Mouse (Mus musculus) liver, embryonic 11.5 days (tissue): ENCODE measurements at regions not wholly inside any gene's neighbourhood (a gene's known extent, or its start where the extent isn't known, plus 50 kb on each side); places are given as distances from the start of the nearest gene placed in this dataset.

ENCODE experiments used
- ATAC-seq: fragments of 200-750 bp; cut with Nextera tagmentation; replicated peaks from 2 replicates; pipeline ENCODE4 v1.8.0; 2017; ENCODE audit warnings: moderate number of reproducible peaks, mild to moderate bottlenecking, moderate TSS enrichment, moderate library complexity; ENCODE audit not compliant: low FRiP score
- DNase-seq: peaks from one replicate; pipeline ENCODE4 v3.0.0-alpha.2; 2017; ENCODE audit warnings: low spot score
- H3K27ac ChIP-seq: fragments of 300-500 bp; sonication (generic); 2 replicates; pipeline ENCODE4 v1.5.1; 2014; ENCODE audit warnings: mild to moderate bottlenecking, low read depth, low read length, control low read depth
- H3K27me3 ChIP-seq: fragments of 300-500 bp; sonication (generic); replicated peaks from 2 replicates; pipeline ENCODE4 v1.6.1; 2014; ENCODE audit warnings: low read length, mixed read lengths; ENCODE audit not compliant: control insufficient read depth, insufficient read depth
- H3K36me3 ChIP-seq: fragments of 300-500 bp; sonication (generic); 2 replicates; pipeline ENCODE4 v1.6.1; 2014; ENCODE audit warnings: mild to moderate bottlenecking, low read length, moderate library complexity, mixed read lengths; ENCODE audit not compliant: control insufficient read depth, insufficient read depth
- H3K4me1 ChIP-seq: fragments of 300-500 bp; sonication (generic); replicated peaks from 2 replicates; pipeline ENCODE4 v1.6.1; 2014; ENCODE audit warnings: low read length, mixed read lengths; ENCODE audit not compliant: control insufficient read depth, insufficient read depth
- H3K4me2 ChIP-seq: fragments of 300-500 bp; sonication (generic); 2 replicates; pipeline ENCODE4 v1.6.1; 2014; ENCODE audit warnings: mild to moderate bottlenecking, control low read depth, moderate library complexity
- H3K4me3 ChIP-seq: fragments of 300-500 bp; sonication (generic); 2 replicates; pipeline ENCODE4 v1.5.1; 2014; ENCODE audit warnings: low read depth, low read length, control low read depth
- H3K9ac ChIP-seq: fragments of 300-500 bp; sonication (generic); 2 replicates; pipeline ENCODE4 v1.6.1; 2014; ENCODE audit warnings: low read depth, low read length, control low read depth
- H3K9me3 ChIP-seq: fragments of 300-500 bp; sonication (generic); 2 replicates; pipeline ENCODE4 v1.6.1; 2016; ENCODE audit warnings: low read length, inconsistent platforms, mixed read lengths; ENCODE audit not compliant: control insufficient read depth
- whole genome bisulfite sequencing: fragments of 180-500 bp; shearing (Covaris S2); extraction: QIAGEN DNeasy Blood & Tissue Kit; methylation state at CpG from one replicate; pipeline ENCODE4 v1.1.7; 2014; 5-methylcytosine and 5-hydroxymethylcytosine counted together

DNA sequence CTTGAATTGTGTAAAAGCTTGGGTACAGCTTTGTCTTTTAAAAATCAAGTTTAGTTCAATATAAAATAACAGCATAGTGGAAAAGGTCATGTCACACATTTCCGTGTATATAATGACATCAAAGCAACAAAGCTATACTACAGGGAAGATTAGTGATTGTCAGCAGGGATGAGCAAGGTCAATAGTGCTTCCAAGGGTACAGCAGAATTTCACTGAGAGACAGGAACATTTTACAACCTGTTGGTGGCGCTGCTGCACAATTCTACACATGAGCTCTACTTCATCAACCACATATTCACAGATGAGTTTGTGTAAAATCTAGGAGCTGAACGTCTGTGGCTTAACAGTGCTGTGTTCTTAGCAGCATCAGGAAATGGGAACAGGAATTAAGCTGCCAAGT is 74.3 kb upstream of the A2m start:
- Histone ChIP-seq H3K36me3 (no peaks in the 10 kb centered on the region), H3K9ac (no peak overlapping the region), H3K4me3 (no peak overlapping the region), H3K4me1 (no peaks in the 10 kb centered on the region), H3K4me2 (no peak overlapping the region), H3K27ac (no peak overlapping the region), H3K9me3 (no peaks in the 10 kb centered on the region), H3K27me3 (no peaks in the 10 kb centered on the region)
- 9% methylated on average over 3 of the region's 3 CpGs for WGBS
- ATAC-seq: no peak; the same call in 1 of the 2 replicates
- DNase-seq: no peak

DNA sequence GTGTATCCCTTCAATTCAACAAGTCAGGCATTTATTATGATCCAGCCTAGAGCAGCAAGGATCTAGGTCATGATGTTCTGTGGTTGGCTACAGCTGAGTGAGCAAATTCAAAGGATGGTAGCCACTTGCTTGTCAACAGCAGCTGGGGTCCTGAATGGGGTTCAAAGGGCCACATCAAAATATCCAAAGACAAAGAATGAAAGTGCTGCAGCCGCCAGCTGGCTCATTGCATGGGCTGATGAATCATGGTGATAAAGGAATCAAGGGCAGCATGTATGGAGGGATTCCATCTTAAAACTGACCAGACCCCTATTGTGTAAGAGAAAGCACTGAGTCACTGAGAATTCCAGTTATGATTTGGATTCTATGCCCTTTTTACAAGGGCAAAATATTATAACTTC is 74.8 kb upstream of the A2m start:
- Histone ChIP-seq H3K27ac (no peak overlapping the region), H3K9ac (no peak overlapping the region), H3K4me1 (no peaks in the 10 kb centered on the region), H3K27me3 (no peaks in the 10 kb centered on the region), H3K9me3 (no peaks in the 10 kb centered on the region), H3K4me3 (no peak overlapping the region), H3K36me3 (no peaks in the 10 kb centered on the region), H3K4me2 (no peak overlapping the region)
- WGBS: 67% methylated on average over 1 of the region's 1 CpGs
- DNase-seq (no peak), ATAC-seq (no peak)

DNA sequence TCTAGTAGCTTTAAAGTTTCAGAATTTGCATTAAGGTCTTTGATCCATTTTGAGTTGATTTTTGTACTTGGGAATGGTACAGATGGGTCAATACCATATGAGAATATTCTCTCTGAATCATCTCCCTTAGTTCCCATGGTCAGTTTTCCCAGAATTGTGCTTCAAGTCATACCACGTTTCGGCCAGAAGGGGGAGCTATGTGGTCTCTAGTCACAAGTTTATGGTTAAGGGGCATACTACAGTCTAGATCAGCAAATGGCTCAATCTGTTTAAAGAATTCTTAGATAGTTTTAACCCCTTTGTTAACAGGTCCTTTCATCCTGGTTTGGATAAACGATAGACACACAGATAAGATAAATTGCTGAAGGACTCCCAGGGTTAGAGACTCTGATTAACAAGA is 78.7 kb upstream of the A2m start:
- 7% methylated on average over 3 of the region's 3 CpGs for WGBS
- Histone ChIP-seq H3K27me3 (no peaks in the 10 kb centered on the region), H3K9me3 (no peaks in the 10 kb centered on the region), H3K4me2 (no peak overlapping the region), H3K27ac (no peak overlapping the region), H3K4me1 (no peaks in the 10 kb centered on the region), H3K4me3 (no peak overlapping the region), H3K9ac (no peak overlapping the region), H3K36me3 (no peaks in the 10 kb centered on the region)
- ATAC-seq: no peak
- DNase-seq: no peak

DNA sequence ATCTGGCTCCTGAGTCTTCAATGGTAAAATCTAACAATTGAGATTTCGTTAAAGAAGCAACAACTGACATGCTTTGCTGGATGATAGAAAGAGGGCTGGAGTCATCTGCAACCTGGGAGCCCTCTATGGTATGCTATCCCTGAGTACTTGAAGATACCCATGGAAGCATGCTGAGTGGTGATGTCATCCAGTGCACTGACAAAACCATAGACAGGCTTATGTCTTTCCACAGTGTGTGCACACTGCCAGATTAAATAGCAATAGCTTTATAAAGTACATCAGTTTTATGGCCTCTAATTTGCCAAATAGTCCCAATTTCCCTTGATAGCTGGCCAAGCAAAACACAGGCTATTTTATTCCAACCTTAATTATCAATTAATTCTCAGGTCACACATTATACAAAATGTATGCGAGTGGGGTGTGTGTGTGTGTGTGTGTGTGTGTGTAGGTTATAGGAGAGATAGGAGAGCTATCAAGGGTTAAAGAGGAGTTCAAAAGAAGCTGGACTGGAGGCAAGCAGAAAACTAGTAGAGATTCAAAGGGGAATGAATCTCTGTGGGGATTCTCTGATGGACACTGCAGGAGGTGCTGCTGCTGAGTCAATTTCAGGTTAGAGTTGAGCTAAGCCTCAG is 80.1 kb upstream of the Iqsec3 start:
- Histone ChIP-seq H3K27me3 (no peaks in the 10 kb centered on the region), H3K4me3 (no peak overlapping the region), H3K9me3 (no peaks in the 10 kb centered on the region), H3K36me3 (no peaks in the 10 kb centered on the region), H3K4me1 (no peaks in the 10 kb centered on the region), H3K4me2 (no peak overlapping the region), H3K9ac (no peak overlapping the region), H3K27ac (no peak overlapping the region)
- ATAC-seq (no peak), DNase-seq (no peak)
- 72% methylated on average over 2 of the region's 2 CpGs for WGBS

DNA sequence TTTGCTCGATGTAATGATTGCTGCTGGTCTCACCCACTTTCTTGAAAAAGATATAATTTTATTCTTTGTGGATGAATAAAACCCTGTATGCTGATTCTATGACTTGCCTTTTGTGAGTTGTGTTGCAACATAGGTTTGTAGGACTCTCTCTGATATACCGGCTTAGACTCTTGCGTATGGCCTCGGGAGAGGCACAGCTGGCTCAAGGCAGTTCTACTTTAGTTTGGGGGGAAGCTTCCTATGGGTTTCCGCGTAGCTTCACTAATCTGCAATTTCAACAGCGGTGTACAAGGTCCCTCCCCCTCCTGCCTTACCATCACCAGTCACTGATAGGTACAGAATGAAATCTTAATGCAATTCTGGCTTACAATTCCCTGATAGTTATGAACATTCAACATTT is 60.0 kb upstream of the Iqsec3 start:
- no peak overlapping the region for H3K27ac ChIP-seq
- H3K27me3 ChIP-seq: no peaks in the 10 kb centered on the region
- H3K36me3 ChIP-seq: no peaks in the 10 kb centered on the region
- no peaks in the 10 kb centered on the region for H3K4me1 ChIP-seq
- H3K9me3 ChIP-seq: no peaks in the 10 kb centered on the region
- no peak overlapping the region for H3K4me2 ChIP-seq
- 73% methylated on average over 7 of the region's 7 CpGs for WGBS
- DNase-seq (no peak), ATAC-seq (no peak)
- H3K4me3 ChIP-seq: no peak overlapping the region
- no peak overlapping the region for H3K9ac ChIP-seq

DNA sequence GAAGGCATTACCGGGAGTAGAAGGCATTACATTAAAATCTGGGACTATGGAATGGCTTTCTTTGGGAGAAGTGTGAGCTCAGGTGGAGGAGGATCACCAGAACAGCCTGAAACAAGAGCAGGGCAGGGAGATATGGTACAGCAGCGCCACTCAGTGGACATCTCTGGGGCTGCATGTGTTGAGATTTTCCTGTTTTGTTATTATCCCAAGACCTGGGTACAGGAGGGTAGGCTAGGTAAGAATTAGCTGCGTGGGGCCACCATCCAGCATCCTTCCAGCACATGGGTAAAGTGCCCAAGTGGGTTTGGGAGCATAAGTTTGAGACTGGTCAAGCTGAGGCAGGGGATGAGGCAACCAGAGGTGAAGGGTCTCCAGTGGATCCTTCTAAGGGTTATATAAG is 59.4 kb upstream of the Iqsec3 start:
- DNase-seq: peak; percentile 64
- no peaks in the 10 kb centered on the region for H3K9me3 ChIP-seq
- no peaks in the 10 kb centered on the region for H3K27me3 ChIP-seq
- H3K4me3 ChIP-seq: no peak overlapping the region
- no peaks in the 10 kb centered on the region for H3K36me3 ChIP-seq
- no peak overlapping the region for H3K27ac ChIP-seq
- 4% methylated on average over 3 of the region's 3 CpGs for WGBS
- H3K4me2 ChIP-seq: no peak overlapping the region
- no peak for ATAC-seq
- no peak overlapping the region for H3K9ac ChIP-seq
- H3K4me1 ChIP-seq: no peaks in the 10 kb centered on the region

DNA sequence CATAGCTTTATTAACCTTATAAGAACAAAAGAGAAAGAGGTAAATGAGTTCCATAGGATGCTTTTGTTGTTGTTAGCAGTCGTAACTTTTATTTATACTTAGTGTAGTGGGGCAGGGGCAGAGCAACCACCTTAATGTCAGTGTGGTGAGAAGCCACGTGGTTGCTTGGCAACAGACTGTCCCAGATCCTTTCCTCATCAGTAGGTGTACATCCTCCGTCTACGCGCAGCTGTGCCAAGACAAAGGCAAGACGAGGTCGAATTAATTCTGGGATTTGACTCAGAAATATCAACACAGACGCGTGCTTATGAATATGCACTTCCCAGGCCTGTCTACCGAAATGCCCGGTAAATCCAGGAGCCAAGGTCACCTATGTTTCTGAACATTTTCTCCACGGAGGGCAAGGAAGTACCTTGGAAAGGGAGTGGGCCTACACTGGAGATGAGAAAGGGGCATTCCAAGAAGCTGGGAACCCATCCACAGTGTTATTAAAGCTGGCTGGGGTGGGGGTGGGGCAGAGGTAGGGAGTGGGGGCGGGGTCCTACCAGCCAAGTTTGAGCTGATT is 58.4 kb upstream of the Iqsec3 start:
- WGBS: 73% methylated on average over 13 of the region's 13 CpGs
- Histone ChIP-seq H3K9ac (no peak overlapping the region), H3K27ac (no peak overlapping the region), H3K36me3 (no peaks in the 10 kb centered on the region), H3K27me3 (no peaks in the 10 kb centered on the region), H3K9me3 (no peaks in the 10 kb centered on the region), H3K4me2 (no peak overlapping the region), H3K4me1 (no peaks in the 10 kb centered on the region), H3K4me3 (no peak overlapping the region)
- no peak for ATAC-seq
- no peak for DNase-seq

DNA sequence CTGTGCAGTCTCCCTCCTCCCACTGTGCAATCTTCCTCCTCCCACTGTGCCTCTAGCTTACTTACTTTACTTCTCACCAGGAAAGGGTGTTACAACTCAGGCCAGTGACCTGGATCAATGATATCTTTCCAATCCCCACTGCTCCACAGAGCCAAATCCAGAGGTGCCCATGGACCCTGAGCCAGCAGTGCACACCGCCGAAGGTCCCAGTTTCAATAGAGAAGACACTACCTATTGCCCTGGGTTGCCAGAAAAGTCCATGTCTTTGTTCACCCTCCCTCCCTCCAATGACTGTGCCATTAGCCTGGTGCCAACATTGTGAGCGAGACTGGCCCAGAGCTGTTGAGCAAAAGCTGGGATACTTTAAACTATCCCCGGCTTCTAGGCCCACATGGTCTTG is 53.8 kb upstream of the Iqsec3 start:
- Histone ChIP-seq H3K4me3 (no peak overlapping the region), H3K4me2 (no peak overlapping the region), H3K9me3 (no peaks in the 10 kb centered on the region), H3K27ac (no peak overlapping the region), H3K9ac (no peak overlapping the region), H3K36me3 (no peaks in the 10 kb centered on the region), H3K4me1 (no peaks in the 10 kb centered on the region), H3K27me3 (no peaks in the 10 kb centered on the region)
- 79% methylated on average over 4 of the region's 4 CpGs for WGBS
- no peak for DNase-seq
- no peak for ATAC-seq

DNA sequence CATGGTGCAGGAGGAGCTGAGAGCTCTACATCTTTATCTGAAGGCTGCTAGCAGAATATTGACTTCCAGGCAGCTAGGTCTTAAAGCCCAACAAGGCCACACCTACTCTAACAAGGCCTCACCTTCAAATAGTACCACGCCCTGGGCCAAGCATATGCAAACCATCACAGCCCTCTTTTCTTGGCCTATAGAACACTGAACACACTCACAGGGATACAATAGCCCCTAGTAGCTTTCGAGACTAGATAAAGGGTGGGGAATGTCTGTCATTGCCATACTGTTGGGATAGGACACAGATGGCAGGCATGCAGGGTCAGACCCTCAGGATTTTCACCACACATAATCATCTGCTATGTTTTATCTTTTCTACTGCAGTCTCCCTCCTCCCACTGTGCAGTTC is 52.6 kb upstream of the Iqsec3 start:
- Histone ChIP-seq H3K27ac (no peak overlapping the region), H3K4me3 (no peak overlapping the region), H3K9ac (no peak overlapping the region), H3K4me1 (no peaks in the 10 kb centered on the region), H3K9me3 (no peaks in the 10 kb centered on the region), H3K27me3 (no peaks in the 10 kb centered on the region), H3K4me2 (no peak overlapping the region), H3K36me3 (no peaks in the 10 kb centered on the region)
- no peak for ATAC-seq
- no peak for DNase-seq
- 81% methylated on average over 2 of the region's 2 CpGs for WGBS
